Mouse (Mus musculus): ENCODE results near the gene Pdzd3. TPM values are rescaled to one million over a fixed set of nuclear protein-coding genes. Genes with fewer than 3 reads are reported as not detected.

Pdzd3 gene
- polyA plus RNA-seq, 1 experiment from 2014 or later, result 3.1 TPM

GRCm38 (mm10) chr9:44243621-44244020 lies 7.7 kb downstream of the Pdzd3 start:
- Histone ChIP-seq H3K4me3 (ENCODE audit: low read depth, low read length) (no peak overlapping the region), H3K36me3 (ENCODE audit: control insufficient read depth, insufficient read depth, low read length) (no peaks in the 10 kb centered on the region), H3K4me2 (ENCODE audit: low read length) (no peak overlapping the region), H3K9ac (ENCODE audit: low read length) (no peak overlapping the region), H3K27ac (ENCODE audit: low read depth) (no peak overlapping the region), H3K9me3 (ENCODE audit: control insufficient read depth, low read length) (no peaks in the 10 kb centered on the region), H3K4me1 (replicated peaks; ENCODE audit: control insufficient read depth, insufficient read depth, low read length) (0 out of 2 replicates have a peak, but pooled peaks cover 3% of the 10 kb centered on the region), H3K27me3 (replicated peaks; ENCODE audit: control insufficient read depth, insufficient read depth, low read length) (no peaks in the 10 kb centered on the region)
- DNase-seq (ENCODE audit: low spot score), result no peak
- no peak for ATAC-seq (replicated peaks; ENCODE audit: low FRiP score, low TSS enrichment, low read depth)
- 58% methylated on average over 2 of the region's 2 CpGs for WGBS

GRCm38 (mm10) chr9:44241418-44241817 lies 9.9 kb downstream of the Pdzd3 start:
- 0 out of 2 replicates have a peak, but pooled peaks cover 3% of the 10 kb centered on the region for H3K4me1 ChIP-seq (replicated peaks; ENCODE audit: control insufficient read depth, insufficient read depth, low read length)
- 74% methylated on average over 9 of the region's 9 CpGs for WGBS
- H3K27ac ChIP-seq (ENCODE audit: low read depth), result no peak overlapping the region
- no peak overlapping the region for H3K4me3 ChIP-seq (ENCODE audit: low read depth, low read length)
- no peaks in the 10 kb centered on the region for H3K36me3 ChIP-seq (ENCODE audit: control insufficient read depth, insufficient read depth, low read length)
- ATAC-seq (replicated peaks; ENCODE audit: low FRiP score, low TSS enrichment, low read depth), result no peak
- no peaks in the 10 kb centered on the region for H3K9me3 ChIP-seq (ENCODE audit: control insufficient read depth, low read length)
- no peak overlapping the region for H3K4me2 ChIP-seq (ENCODE audit: low read length)
- no peaks in the 10 kb centered on the region for H3K27me3 ChIP-seq (replicated peaks; ENCODE audit: control insufficient read depth, insufficient read depth, low read length)
- DNase-seq (ENCODE audit: low spot score), result no peak
- H3K9ac ChIP-seq (ENCODE audit: low read length), result no peak overlapping the region

GRCm38 (mm10) chr9:44240911-44241310 lies 10.4 kb downstream of the Pdzd3 start:
- no peak overlapping the region for H3K27ac ChIP-seq (ENCODE audit: low read depth)
- H3K36me3 ChIP-seq (ENCODE audit: control insufficient read depth, insufficient read depth, low read length), result no peaks in the 10 kb centered on the region
- H3K4me3 ChIP-seq (ENCODE audit: low read depth, low read length), result no peak overlapping the region
- no peak for DNase-seq (ENCODE audit: low spot score)
- 0 out of 2 replicates have a peak, but pooled peaks cover 3% of the 10 kb centered on the region for H3K4me1 ChIP-seq (replicated peaks; ENCODE audit: control insufficient read depth, insufficient read depth, low read length)
- WGBS, result 57% methylated on average over 5 of the region's 5 CpGs
- H3K27me3 ChIP-seq (replicated peaks; ENCODE audit: control insufficient read depth, insufficient read depth, low read length), result no peaks in the 10 kb centered on the region
- no peak overlapping the region for H3K4me2 ChIP-seq (ENCODE audit: low read length)
- no peaks in the 10 kb centered on the region for H3K9me3 ChIP-seq (ENCODE audit: control insufficient read depth, low read length)
- no peak overlapping the region for H3K9ac ChIP-seq (ENCODE audit: low read length)
- ATAC-seq (replicated peaks; ENCODE audit: low FRiP score, low TSS enrichment, low read depth), result no peak

- H3K9ac ChIP-seq (ENCODE audit: low read length), result no peak within 1 kb of the TSS
- 0 out of 2 replicates have a peak, but pooled peaks cover 3% of the 10 kb centered on the region for H3K4me1 ChIP-seq (replicated peaks; ENCODE audit: control insufficient read depth, insufficient read depth, low read length)
- H3K4me2 ChIP-seq (ENCODE audit: low read length), result no peak within 1 kb of the TSS
- WGBS, result 43% methylated on average over 2 of the region's 2 CpGs
- H3K4me3 ChIP-seq (ENCODE audit: low read depth, low read length), result no peak within 1 kb of the TSS
- no peaks in the 10 kb centered on the region for H3K27me3 ChIP-seq (replicated peaks; ENCODE audit: control insufficient read depth, insufficient read depth, low read length)
- H3K9me3 ChIP-seq (ENCODE audit: control insufficient read depth, low read length), result no peaks in the 10 kb centered on the region
- no peak within 1 kb of the TSS for H3K27ac ChIP-seq (ENCODE audit: low read depth)
- DNase-seq (ENCODE audit: low spot score), result no peak
- no peaks in the 10 kb centered on the region for H3K36me3 ChIP-seq (ENCODE audit: control insufficient read depth, insufficient read depth, low read length)
- no peak for ATAC-seq (replicated peaks; ENCODE audit: low FRiP score, low TSS enrichment, low read depth)
Observed at GRCm38 (mm10) chr9:44240399-44240798, 10.9 kb downstream of the Pdzd3 start, which contains the start of gene Ccdc153. Gene Ccdc153 (plus strand): TSS chr9:44240676.

GRCm38 (mm10) chr9:44239447-44239846 lies 11.8 kb downstream of the Pdzd3 start:
- Histone ChIP-seq H3K4me3 (ENCODE audit: low read depth, low read length) (no peak overlapping the region), H3K4me1 (replicated peaks; ENCODE audit: control insufficient read depth, insufficient read depth, low read length) (0 out of 2 replicates have a peak, but pooled peaks cover 3% of the 10 kb centered on the region), H3K9me3 (ENCODE audit: control insufficient read depth, low read length) (no peaks in the 10 kb centered on the region), H3K9ac (ENCODE audit: low read length) (no peak overlapping the region), H3K4me2 (ENCODE audit: low read length) (no peak overlapping the region), H3K27ac (ENCODE audit: low read depth) (no peak overlapping the region), H3K36me3 (ENCODE audit: control insufficient read depth, insufficient read depth, low read length) (no peaks in the 10 kb centered on the region), H3K27me3 (replicated peaks; ENCODE audit: control insufficient read depth, insufficient read depth, low read length) (no peaks in the 10 kb centered on the region)
- WGBS, result 11% methylated on average over 5 of the region's 5 CpGs
- ATAC-seq (replicated peaks; ENCODE audit: low FRiP score, low TSS enrichment, low read depth) (0 out of 2 replicates have a peak, but pooled peaks have one; percentile 20), DNase-seq (ENCODE audit: low spot score) (peak; percentile 80)

GRCm38 (mm10) chr9:44238501-44239190 lies 12.6 kb downstream of the Pdzd3 start:
- 77% methylated on average over 17 of the region's 17 CpGs for WGBS
- ATAC-seq (replicated peaks; ENCODE audit: low FRiP score, low TSS enrichment, low read depth), result no peak

GRCm38 (mm10) chr9:44237128-44237527 lies 14.1 kb downstream of the Pdzd3 start:
- no peak overlapping the region for H3K27ac ChIP-seq (ENCODE audit: low read depth)

More at GRCm38 (mm10) chr9:44238501-44239190, 12.6 kb downstream of the Pdzd3 start:
- H3K4me1 ChIP-seq (replicated peaks; ENCODE audit: control insufficient read depth, insufficient read depth, low read length), result 0 out of 2 replicates have a peak, but pooled peaks cover 3% of the 10 kb centered on the region
- no peak overlapping the region for H3K4me2 ChIP-seq (ENCODE audit: low read length)
- H3K27ac ChIP-seq (ENCODE audit: low read depth), result no peak overlapping the region
- H3K9me3 ChIP-seq (ENCODE audit: control insufficient read depth, low read length), result no peaks in the 10 kb centered on the region
- H3K36me3 ChIP-seq (ENCODE audit: control insufficient read depth, insufficient read depth, low read length), result no peaks in the 10 kb centered on the region
- DNase-seq (ENCODE audit: low spot score), result no peak
- no peak overlapping the region for H3K9ac ChIP-seq (ENCODE audit: low read length)
- H3K4me3 ChIP-seq (ENCODE audit: low read depth, low read length), result no peak overlapping the region
- H3K27me3 ChIP-seq (replicated peaks; ENCODE audit: control insufficient read depth, insufficient read depth, low read length), result no peaks in the 10 kb centered on the region

GRCm38 (mm10) chr9:44236601-44237000 lies 14.7 kb downstream of the Pdzd3 start:
- no peak overlapping the region for H3K27ac ChIP-seq (ENCODE audit: low read depth)
- H3K9me3 ChIP-seq (ENCODE audit: control insufficient read depth, low read length), result no peaks in the 10 kb centered on the region
- ATAC-seq (replicated peaks; ENCODE audit: low FRiP score, low TSS enrichment, low read depth), result no peak
- no peak for DNase-seq (ENCODE audit: low spot score)
- no peak overlapping the region for H3K9ac ChIP-seq (ENCODE audit: low read length)
- H3K27me3 ChIP-seq (replicated peaks; ENCODE audit: control insufficient read depth, insufficient read depth, low read length), result no peaks in the 10 kb centered on the region
- WGBS, result 65% methylated on average over 4 of the region's 4 CpGs
- no peak overlapping the region for H3K4me2 ChIP-seq (ENCODE audit: low read length)
- H3K4me3 ChIP-seq (ENCODE audit: low read depth, low read length), result no peak overlapping the region
- no peaks in the 10 kb centered on the region for H3K36me3 ChIP-seq (ENCODE audit: control insufficient read depth, insufficient read depth, low read length)
- H3K4me1 ChIP-seq (replicated peaks; ENCODE audit: control insufficient read depth, insufficient read depth, low read length), result peaks cover 13% of the 10 kb centered on the region

More at GRCm38 (mm10) chr9:44237128-44237527, 14.1 kb downstream of the Pdzd3 start:
- H3K27me3 ChIP-seq (replicated peaks; ENCODE audit: control insufficient read depth, insufficient read depth, low read length), result no peaks in the 10 kb centered on the region
- no peaks in the 10 kb centered on the region for H3K36me3 ChIP-seq (ENCODE audit: control insufficient read depth, insufficient read depth, low read length)
- no peak overlapping the region for H3K4me3 ChIP-seq (ENCODE audit: low read depth, low read length)
- ATAC-seq (replicated peaks; ENCODE audit: low FRiP score, low TSS enrichment, low read depth) (no peak), DNase-seq (ENCODE audit: low spot score) (no peak)
- no peak overlapping the region for H3K4me2 ChIP-seq (ENCODE audit: low read length)
- H3K9me3 ChIP-seq (ENCODE audit: control insufficient read depth, low read length), result no peaks in the 10 kb centered on the region
- 71% methylated on average over 4 of the region's 4 CpGs for WGBS
- H3K4me1 ChIP-seq (replicated peaks; ENCODE audit: control insufficient read depth, insufficient read depth, low read length), result peaks cover 7% of the 10 kb centered on the region
- no peak overlapping the region for H3K9ac ChIP-seq (ENCODE audit: low read length)

Data from intestine, embryonic 14.5 days (tissue).